Mouse (Mus musculus): ENCODE measurements at regions not wholly inside any gene's neighbourhood (a gene's known extent, or its start where the extent isn't known, plus 50 kb on each side); places are given as distances from the start of the nearest gene placed in this dataset.

DNA sequence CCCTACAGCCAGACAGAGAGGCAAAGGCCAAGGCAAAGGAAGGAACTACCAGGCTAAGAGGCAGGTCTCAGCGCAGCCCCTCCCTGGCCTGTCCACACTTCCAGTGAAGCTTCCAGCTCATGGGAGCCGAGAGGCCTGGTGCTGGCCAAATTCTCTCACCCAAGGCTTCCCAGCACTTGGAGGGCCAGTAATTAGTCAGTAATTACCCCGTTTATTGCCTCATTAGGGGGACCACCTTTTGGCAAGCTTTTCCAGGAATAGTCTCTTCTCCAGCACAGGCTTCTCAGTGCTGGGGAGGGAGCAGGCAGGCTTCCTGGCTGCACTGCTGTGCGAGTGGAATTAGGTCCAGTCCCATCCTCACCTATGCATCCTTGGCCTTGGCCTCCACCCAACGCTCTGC is 252.8 kb upstream of the Nxpe4 start:
- DNase-seq, result no peak

DNA sequence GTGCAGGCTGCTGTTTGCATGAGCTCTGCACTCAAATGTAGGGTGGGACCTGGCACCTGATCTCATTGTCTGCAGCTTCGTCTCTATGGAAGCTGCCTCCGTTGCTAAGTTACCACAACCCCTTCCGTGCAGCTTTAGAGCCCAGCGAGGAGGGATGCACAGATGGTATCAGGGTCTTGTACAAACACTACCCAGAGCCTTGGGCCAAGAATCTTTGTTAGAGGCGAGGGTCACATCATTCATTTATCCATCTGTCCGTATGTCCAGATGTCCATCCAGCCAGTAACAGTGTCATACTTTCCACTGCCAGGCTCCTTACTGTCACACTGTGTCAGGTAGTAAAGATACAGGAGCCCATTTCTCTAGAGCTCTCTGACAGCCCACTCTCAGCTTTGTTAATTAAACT is 251.3 kb upstream of the Nxpe4 start:
- no peak for DNase-seq

DNA sequence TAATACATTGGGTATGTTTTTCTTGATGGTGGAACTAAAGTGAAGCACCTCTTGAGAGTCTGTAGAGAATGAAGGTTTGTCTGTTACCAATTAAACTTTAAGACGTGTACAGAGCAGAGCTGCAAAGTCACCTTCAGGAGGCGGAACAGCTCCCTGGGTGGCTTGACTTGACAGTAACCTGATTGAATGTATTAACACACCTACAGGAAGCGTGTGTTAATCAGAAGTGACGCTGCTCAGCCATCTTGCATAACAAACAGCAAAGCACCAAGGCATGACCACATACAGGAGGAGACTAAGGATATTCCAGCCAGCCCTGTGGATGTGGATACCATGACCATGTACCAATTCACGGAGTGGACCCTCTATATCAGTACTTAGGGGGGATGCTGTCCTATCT is 249.0 kb upstream of the Nxpe4 start:
- DNase-seq, result no peak

DNA sequence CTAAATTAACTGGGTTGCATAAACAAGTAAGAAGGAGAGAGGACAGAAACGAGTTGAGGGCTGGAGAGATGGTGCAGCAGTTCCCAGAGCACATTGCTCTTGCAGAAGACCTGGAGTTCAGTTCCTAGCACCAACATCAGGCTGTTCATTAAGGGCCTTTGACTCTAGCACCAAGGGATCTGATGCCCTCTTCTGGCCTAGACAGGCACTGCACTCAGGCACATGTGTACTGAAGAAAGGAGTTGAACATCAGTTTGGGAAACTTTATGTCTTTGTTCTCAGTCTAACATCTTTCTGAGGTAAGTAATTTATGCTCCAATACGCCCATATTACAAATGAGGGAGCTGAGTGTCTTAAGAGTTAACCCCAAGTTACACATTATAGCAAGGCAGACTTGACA is 226.5 kb upstream of the Nxpe4 start:
- peak; percentile 47 to 48 for DNase-seq

DNA sequence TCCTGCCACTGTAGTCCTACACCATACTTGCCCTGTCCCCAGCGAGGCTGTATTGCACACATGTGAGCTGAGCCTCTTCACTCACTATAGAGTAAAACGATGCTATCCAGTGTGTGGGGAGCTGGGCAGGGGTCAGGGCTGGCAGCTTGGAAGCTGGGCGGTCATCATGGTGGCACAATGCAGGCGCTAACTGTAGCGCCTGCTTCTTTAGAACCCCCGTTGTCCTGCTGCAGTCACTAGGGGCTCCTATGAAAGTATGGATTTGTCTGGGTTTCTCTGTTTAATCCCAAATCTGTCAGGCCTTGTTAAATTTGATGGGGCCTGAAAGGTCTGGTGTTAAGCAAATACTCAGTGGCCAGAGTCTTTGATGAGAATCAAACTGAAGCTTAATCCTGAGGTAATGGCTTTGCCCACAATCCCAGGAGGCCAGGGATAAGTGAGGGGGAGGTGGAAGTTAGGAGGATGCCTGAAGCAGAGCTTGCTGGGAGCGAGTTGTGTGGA is 225.8 kb upstream of the Nxpe4 start:
- no peak for DNase-seq

DNA sequence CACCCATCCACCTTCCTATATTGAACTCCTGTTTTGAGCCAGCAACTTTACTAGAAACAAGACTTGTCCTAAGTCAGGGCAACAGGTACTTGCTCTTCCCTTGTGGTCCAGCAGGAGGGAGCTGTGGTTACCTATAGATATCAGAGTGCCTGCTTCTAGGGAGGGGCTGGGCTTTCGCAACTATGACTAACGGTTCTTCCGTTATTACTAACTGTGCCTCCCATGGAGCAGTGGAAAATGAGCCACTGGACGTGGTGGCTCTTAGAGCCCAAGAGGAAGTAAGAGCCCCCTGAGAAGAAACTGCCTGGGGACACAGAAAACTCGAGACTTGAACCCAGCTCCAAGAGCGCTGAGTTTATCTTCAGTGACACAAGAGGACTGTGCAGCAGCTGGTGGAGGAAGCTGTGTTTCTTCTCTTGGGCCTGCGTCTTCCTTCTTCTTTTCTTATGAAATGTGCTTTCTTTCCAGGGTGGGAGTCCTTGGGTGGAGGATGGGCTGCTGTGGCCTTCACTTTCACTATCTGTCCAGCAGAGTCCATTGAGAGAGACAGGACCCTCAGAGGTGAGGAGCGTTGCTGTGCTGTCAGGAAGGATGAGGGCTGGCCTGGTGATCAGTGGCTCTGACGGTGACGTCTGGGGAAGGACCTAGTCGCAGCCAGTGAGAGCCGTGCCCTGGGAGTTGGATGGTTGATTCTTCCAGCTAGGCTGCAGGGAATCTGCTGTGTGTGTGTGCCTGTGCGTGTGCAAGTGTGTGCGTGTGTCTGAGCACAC is 222.7 kb upstream of the Nxpe4 start:
- no peak for DNase-seq

DNA sequence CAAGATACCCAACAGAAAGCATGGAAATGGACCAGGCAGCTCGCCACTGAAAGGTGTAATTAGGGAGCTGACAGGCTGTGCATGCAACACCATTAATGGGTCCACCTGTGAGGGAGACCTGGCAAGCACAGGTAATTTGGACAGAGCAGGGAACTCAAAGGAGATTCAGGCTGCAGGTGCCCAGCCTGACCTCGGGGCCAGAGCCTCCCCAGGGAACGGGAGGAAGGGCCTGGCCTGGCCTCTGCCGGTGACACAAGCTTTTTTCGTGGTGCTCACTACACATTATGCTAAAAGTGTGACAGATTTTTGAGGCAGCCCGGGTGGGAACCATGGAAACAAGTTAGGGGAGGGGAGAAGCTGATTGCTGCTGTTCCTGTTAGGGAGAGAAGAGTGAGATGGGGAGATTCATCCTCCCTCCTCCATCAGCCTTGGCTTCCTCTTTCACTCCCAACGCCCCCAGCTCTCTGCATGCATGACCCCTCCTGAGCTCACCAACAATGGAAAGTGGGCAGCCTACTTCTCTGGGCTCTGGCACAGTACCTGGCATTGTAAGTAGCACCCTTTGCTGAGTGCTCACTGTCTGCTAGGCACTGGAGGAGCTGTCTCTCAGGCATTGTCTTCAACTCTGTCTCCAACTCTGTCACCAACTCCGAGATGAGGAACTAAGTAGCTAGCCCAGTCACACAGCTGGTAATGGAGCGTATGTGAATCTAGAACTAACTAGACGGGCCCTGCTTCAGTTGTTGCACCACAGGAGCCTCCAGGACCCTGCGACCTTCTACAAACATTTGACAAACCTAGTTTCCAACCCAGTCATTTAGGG is 218.9 kb upstream of the Nxpe4 start:
- DNase-seq, result no peak

DNA sequence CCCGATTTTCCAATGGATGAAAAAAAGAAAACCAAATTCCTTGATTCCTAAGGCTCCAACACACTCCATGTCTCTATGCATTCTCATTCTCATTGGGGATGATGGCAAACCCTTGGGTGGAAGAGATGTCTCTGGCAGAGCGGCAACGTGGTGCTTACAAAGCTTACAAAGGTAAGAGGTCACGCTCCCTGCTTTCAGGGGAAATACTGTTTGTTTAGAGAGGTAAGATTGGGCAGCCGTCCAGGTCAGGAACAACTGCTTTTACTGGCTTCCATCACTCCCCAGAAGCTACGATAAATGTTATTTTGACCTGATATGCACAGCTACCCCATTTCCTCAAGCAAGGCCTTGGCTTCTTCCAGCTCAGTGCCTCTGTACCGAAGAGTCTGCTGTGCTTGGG is 215.6 kb upstream of the Nxpe4 start:
- DNase-seq, result no peak

DNA sequence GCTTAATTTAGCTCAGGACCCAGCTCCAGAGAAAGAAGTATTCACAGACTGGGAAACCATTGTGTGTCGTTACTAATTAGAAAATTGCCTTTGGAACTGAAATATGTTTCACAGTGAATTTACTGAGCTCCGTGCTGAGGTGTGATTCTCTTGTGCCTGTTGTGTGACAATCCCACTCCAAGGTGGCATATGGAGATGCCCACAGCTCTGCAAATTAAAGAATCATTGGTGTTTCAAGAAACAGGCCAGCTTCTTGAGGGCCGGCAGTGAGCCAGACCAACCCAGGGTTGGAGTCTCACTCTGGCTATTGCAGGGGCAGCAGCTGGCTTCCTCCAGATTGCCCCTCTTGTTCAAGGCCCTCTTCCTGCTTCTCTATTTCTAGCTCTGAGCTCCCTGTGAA is 203.9 kb upstream of the Nxpe4 start:
- no peak for DNase-seq

DNA sequence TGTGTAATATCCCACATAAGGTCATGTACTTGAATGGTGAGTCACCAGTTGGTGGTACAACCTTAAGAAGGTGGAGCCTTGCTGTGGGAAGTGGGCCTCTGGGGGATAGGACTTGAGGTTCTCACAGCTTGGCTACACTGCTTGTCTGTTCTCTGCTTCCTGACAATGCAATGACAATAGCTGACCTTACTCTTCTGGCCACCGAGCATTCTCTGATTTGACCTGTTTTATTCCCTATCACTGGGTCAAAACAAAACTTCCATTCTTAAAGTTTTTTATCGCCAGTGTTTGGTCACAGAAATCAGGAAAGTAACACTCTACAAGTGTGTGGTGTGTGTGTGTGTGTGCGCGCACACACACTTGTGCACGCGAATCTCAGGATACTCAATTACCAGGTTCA is 203.0 kb upstream of the Nxpe4 start:
- DNase-seq, result no peak

DNA sequence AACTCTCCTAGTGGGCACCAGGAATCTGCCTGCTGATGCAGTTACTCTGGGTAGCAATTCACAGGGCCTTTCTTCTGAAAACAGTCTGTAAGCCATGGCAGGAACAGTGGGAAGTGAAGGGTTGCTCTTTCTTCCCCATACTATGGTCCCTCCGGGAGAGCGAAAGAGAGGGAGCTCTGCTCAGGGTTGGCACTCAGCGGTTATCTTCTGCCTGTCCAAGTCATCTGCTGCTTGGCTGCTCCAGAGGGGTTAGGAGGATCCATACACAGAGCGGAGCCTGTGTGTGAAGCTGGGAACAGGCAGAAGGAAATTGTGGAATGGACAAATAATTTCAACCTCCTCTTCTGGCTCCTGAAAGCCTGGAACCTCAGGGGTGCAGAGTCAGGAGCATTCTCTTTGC is 200.6 kb upstream of the Nxpe4 start:
- no peak for DNase-seq

DNA sequence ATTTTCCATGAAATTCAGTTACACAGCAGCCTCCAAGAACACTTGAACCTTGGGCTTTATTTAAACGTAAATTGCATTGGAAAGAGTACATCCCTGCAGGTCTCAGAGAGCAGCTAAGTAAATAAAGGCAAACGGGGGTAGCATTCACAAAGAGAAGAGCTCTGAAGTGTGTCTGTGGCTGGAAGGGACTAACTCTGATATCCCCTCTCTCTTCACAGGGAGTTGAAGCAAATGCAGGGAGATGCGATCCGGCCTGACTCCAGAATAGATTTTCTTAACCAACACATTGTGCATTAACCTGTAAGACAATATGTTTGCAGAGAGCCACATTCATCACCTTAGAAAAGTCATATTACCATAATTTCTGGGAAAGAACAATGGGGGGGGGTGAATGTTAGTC is 199.7 kb upstream of the Nxpe4 start:
- no peak for DNase-seq

DNA sequence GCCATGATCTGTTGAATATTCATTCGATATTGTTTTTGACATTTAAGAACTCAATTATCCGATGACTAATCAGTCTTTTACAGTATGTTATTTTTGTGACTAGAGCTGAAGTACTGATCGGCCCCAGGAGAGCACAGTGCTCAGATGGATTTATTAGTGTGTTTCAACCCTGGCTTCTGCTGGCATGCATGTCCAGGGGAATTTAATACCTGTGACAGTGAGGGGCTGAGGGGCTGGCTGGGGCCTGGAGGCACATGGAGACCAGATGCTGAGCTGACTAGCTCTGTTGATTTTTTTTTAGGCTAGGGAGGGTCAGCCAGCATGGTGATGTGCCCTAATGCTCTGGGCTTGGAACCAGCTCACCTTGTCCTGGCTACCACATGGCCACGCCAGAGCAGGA is 199.2 kb upstream of the Nxpe4 start:
- no peak for DNase-seq

DNA sequence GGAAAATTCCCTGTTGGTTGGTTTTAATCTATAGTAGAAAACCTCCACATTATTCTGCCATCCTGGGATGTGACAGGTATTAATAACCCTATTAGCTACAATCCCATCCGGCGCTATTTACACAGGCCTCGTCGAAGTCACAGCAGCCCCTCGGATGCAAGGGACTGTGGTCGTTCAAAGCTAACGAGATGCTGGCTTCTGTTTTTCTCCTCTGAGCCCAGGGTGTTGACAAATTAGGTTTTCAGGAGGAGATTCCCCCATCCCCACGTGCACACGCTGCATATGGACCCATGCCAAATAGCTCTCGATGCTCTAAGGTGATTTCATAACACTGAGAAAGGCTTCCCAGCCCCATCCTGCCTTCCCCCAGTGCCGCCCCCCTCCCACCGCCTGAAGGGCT is 188.7 kb upstream of the Nxpe4 start:
- DNase-seq, result no peak

DNA sequence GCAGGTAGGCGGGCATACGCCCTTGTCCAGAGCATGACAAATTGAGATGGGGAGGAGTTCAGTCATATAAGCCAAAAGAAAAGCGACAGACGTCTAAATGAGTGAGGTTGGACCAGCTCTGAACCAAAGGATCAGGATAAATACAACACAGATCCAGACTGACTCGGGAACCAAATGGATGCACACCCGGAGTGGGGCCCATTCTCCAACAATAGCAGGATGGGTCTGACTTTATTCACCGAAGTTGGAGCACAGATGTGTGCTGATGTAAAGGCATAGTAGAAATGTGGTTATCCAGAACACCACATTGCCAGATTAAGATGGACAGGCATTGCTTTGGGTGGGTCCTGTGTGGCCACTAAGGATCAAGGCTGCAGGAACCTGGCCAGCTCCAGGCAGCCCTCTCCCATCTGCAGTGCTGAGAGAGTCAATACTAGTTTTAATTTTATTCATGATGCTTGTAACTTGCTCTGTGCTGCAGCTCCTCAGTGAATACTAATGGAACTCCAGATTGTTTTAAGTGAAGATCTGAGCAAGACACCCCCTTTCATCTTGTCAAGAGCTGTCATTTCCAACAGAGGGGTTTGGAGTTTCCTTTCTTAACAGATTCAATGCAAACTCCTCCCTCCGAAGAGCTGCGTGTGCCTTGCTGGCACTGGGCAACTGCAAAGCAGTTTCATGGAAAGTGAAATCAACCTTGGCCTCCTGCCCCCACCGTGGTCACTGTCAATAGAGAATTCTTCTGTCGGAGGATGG is 176.3 kb upstream of the Nxpe4 start:
- no peak for DNase-seq

DNA sequence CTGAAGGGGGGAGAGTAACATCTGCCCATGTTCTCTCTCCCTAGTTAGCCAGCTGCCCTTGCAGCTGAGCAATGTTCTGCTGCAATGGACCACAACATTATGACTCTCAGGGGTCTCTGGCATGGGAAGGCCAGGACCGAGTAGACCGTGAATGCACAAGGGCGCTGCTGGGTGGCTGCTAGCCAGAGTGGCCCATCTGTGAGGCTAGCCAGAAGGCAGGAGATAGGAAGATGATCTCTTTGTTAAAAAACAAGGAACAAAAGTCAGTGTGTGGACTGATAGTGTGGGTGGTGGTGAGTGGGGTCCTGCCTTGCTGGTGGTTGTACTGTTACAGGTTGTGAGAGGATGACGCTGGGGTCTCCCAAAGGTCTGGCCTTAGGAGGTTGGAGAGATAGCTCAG is 174.6 kb upstream of the Nxpe4 start:
- DNase-seq, result no peak

DNA sequence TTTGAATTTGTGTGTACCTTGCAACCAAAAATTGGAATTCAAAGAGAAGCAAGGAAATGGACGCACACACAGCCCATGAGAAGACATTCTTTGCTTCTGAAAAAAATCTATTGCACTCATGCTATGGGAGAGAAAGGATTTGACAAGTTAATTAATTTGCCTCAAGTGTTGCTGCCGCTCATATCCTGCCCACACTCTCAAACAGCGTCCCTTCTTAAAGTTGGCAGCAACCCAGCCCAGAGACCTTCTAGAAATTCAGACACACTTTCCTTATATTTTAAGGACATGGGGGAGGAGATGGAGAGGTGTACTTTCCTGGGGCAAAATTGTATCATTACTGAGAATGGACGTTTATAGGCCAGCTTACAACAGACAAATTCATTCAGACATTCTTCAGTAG is 167.2 kb upstream of the Nxpe4 start:
- no peak for DNase-seq

DNA sequence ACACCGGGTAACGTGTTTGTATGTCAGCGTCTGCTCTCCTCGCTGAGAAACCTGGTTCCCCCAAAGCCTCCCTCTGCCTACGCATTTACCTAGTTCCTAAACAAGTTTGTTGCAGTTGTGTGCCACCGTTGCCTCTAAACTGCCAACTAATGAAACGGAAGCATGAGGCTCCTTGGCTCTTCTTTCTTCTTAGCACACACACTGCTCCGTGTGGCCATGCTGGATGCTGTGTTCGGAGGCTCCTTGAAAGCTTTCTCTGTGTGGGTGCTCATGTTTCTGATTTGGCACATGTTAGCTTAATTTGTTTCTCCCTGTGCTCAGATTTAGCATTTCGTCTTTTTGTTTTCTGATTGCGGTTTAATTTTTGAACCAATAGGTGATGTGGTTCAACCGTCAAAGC is 162.2 kb upstream of the Nxpe4 start:
- DNase-seq, result no peak

DNA sequence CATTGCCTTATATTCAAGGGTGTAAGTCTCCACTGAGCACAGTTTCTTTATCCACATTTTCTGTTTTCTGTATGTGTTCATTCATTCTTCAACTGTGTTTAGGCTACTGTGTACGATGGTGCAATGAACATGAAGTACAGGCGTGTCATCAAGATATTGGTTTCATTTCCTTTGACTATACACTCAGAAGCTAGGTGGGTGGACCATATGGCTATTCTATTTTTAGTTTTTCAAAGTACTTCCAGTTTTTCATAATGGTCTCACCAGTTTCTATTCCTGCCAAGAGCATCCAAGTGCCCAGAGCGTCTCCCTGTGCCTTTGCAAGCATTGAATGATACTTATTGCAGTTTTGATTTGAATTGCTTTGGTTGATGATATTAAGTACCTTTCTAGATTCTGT is 132.8 kb upstream of the Nxpe4 start:
- no peak for DNase-seq

DNA sequence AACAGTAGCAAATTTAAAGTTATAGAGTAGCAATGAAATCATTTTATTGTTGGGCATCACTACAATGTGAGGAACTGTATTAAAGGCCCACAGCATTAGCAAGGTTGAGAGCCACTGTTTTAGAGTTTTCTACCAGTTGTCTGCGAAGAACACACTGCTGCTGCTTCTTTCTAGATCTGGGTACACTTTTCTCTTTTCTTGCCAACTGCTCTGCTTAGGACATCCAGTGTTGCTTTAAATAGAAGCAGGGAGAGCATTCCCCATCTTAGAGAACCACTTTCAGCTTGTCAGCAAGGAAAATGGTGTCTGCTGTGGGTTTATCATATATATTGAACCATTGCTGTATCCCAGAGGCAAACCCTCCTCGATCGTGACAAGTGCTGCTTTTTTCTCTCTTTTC is 131.0 kb upstream of the Nxpe4 start:
- no peak for DNase-seq

DNA sequence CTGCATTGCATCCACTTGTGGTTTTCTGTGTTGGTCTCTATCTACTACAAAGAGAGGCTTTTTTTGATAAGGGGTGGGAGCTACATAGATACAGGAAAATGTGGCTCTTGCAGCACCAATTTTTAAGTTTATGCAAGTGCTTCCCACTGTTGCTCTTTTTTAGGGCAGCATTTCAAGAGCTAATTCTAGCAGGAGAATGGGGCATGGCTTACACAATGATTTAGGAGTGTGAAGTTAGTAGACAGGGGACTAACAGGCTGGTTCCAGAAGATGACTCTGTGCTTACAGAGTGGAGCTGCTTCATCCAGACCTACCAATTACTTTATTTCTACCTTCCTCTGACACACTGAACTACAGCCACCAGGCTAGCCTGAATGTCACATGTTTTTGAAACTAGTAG is 125.9 kb upstream of the Nxpe4 start:
- no peak for DNase-seq

DNA sequence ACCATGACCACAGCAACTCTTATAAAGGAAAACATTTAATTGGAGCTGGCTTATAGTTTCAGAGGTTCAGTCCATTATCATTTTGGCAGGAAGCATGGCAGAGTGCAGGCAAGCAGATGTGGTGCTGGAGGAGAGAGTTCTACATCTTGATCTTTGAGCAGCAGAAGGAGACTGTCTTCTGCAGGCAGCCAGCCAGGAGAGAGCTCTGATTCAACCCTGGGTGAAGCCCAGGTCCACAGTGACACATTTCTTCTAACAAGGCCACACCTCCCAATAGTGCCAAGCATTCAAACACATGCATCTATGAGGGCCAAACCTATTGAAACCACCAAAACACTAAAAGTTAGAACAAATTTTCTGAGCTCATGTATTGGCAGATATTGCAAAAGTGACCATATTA is 117.0 kb upstream of the Nxpe4 start:
- DNase-seq, result no peak

DNA sequence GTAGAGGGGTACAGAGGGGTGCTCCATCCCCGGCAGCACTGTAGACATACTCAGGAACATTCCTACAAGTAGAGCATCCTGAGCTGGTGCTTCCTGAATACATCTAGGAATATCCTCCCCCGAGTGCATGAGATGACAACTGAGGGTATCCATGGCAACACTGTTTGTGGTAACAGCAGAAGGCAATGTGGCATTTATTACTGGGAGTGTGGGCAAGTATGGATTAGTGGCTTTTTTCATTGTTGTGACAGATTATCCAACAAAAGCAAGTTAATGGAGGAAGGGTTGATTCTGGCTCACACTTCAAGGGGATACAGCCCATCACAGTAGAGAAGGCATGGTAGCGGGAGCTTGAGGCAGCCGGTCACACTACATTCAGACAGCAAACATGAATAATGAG is 114.0 kb upstream of the Nxpe4 start:
- no peak for DNase-seq

DNA sequence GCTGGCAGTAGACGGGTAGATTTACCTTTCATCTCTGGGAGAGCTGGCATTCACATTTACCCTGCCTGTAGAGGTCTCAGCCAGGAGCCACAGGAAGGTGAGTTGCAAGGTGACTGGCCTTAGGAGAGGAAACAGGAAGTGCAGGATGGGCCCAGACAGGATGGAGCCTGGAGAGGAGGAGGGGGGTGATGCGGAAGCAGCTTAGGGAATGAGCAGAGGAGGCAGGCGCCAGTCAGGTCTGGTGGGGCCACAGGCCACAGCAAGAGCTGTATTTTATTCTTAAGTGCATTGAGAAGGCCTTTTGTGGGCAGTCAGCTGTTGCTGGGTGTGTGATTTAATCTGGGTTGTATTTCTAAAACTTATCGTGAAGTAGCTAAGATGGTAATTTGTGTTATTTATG is 108.2 kb upstream of the Nxpe4 start:
- peak; percentile 43 to 52 for DNase-seq

All from kidney, postnatal 4 days (tissue).